Mouse (Mus musculus) adrenal gland, adult 10 weeks (tissue): ENCODE measurements around the gene Map3k9. TPM values are rescaled to one million over a fixed set of nuclear protein-coding genes. Genes with fewer than 3 reads are reported as not detected.

Source experiments
- polyA plus RNA-seq: library from polyadenylated mRNA; stranded (reverse); fragments of 350-450 nt; fragmentation: Illumina TruSeq; extraction: RNeasy Lipid Tissue Mini Kit (QIAGEN cat#74804); gene quantifications from one replicate; pipeline ENCODE4 v1.2.3, GENCODE M21; 2014; ENCODE audit warnings: low read depth, low replicate concordance

The Map3k9 gene
- polyA plus RNA-seq: 0.17 TPM

GRCm38 (mm10) chr12:81781105-81781909, at the start of gene Map3k9:
Gene Map3k9 (minus strand): TSS chr12:81781175.

Other genes starting within 250 kb of the Map3k9 start
- 23.0 TPM for gene Gm20498, start 248.3 kb downstream of the Map3k9 start, polyA plus RNA-seq
- 173 TPM for gene Synj2bp, start 248.3 kb downstream of the Map3k9 start, polyA plus RNA-seq
- gene Adam21, start 212.7 kb downstream of the Map3k9 start, polyA plus RNA-seq: not detected
- 65.9 TPM for gene Med6, start 186.2 kb downstream of the Map3k9 start, polyA plus RNA-seq
- gene Ttc9, start 149.9 kb downstream of the Map3k9 start, polyA plus RNA-seq: 1.2 TPM
- gene Pcnx, start 78.8 kb upstream of the Map3k9 start, polyA plus RNA-seq: 30.8 TPM